Mouse (Mus musculus): ENCODE measurements around the gene Ikzf2. TPM values are rescaled to one million over a fixed set of nuclear protein-coding genes. Genes with fewer than 3 reads are reported as not detected.

Ikzf2 gene
- total and polyA plus RNA-seq, 2 experiments from 2014 or later: 1.8 to 7.3 TPM

DNA sequence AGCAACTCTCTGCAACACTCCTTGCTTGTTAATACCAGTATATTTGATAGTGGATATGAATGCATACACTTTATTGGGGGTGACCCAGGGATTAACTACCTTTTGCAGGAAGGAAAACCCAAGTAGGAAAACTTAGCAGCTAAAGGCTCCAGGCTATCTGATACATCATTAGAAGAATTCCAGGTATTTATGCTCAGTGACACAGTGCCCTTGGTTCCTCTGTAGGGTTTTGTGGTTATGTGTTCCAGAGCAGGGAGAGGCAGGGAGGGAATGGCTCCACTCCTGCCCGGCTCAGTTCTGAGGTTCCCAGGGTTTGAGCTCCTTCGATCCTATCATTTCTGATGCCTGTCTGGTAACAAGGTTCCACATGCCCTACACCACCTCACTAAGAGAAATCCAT, 165.4 kb downstream of the Ikzf2 start:
- WGBS: 96% methylated on average over 2 of the region's 2 CpGs
- Histone ChIP-seq H3K4me1 (ENCODE audit: insufficient read depth) (no peaks in the 10 kb centered on the region), H3K4me3 (ENCODE audit: low read depth, low read length) (no peak overlapping the region), H3K27me3 (ENCODE audit: insufficient read depth, low read length) (no peaks in the 10 kb centered on the region), H3K27ac (ENCODE audit: low read depth, low read length) (no peak overlapping the region), H3K36me3 (ENCODE audit: insufficient read depth) (no peaks in the 10 kb centered on the region), H3K9ac (no peak overlapping the region), H3K4me2 (ENCODE audit: low read depth) (no peak overlapping the region), H3K9me3 (ENCODE audit: low read length) (no peaks in the 10 kb centered on the region)
- no peak for DNase-seq
- ATAC-seq: no peak
- TF ChIP-seq CTCF (IDR thresholded peaks at IDR 0.05; ENCODE audit: low read depth): no peak

DNA sequence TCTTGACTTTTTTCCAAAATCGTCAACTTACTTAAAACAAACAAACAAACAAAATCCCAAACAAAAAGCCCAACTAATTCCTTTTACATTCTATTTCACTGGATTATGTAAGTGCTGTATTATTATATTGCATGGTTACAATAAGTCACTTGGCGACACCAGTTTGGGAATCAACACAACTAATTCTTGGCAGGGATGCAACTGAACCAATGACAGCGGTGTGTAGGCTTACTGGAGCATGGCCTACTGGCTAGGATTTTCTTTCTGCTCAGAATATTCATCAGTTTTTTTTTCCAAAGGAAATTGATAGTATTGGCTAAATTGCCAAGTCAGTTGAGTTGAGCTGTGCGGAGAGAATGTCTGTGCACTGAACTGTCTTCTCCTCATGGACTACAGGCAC, 167.7 kb downstream of the Ikzf2 start:
- Histone ChIP-seq H3K36me3 (ENCODE audit: insufficient read depth) (no peaks in the 10 kb centered on the region), H3K4me2 (ENCODE audit: low read depth) (no peak overlapping the region), H3K9me3 (ENCODE audit: low read length) (no peaks in the 10 kb centered on the region), H3K27me3 (ENCODE audit: insufficient read depth, low read length) (no peaks in the 10 kb centered on the region), H3K9ac (no peak overlapping the region), H3K27ac (ENCODE audit: low read depth, low read length) (no peak overlapping the region), H3K4me3 (ENCODE audit: low read depth, low read length) (no peak overlapping the region), H3K4me1 (ENCODE audit: insufficient read depth) (no peaks in the 10 kb centered on the region)
- 69% methylated on average over 4 of the region's 4 CpGs for WGBS
- no peak for TF ChIP-seq CTCF (IDR thresholded peaks at IDR 0.05; ENCODE audit: low read depth)
- DNase-seq: peak; percentile 6
- no peak for ATAC-seq

DNA sequence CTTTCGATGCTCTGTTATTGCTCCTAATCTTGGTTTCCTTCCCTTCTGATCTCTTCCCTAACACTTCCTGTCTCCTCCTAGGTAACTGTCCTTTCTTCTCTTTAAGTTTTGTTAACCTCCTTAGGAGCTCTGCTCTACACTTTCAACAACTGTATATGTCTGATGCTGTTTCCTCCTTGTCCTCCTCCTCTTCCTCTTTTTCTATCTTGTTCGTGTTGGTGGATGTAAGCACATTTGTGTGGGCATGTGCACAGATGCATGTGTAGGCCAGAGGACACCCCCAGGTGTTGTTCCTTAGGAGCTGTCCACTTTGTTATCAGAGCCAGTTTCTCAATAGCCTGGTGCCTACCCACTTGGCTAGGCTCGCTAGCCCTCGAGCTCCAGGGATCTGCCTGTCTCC, 169.0 kb downstream of the Ikzf2 start:
- no peak overlapping the region for H3K27ac ChIP-seq (ENCODE audit: low read depth, low read length)
- no peak for ATAC-seq
- no peak overlapping the region for H3K9ac ChIP-seq
- 85% methylated on average over 4 of the region's 4 CpGs for WGBS
- TF ChIP-seq CTCF (IDR thresholded peaks at IDR 0.05; ENCODE audit: low read depth): no peak
- H3K4me2 ChIP-seq (ENCODE audit: low read depth): no peak overlapping the region
- no peaks in the 10 kb centered on the region for H3K4me1 ChIP-seq (ENCODE audit: insufficient read depth)
- DNase-seq: no peak
- H3K9me3 ChIP-seq (ENCODE audit: low read length): no peaks in the 10 kb centered on the region
- H3K27me3 ChIP-seq (ENCODE audit: insufficient read depth, low read length): no peaks in the 10 kb centered on the region
- no peaks in the 10 kb centered on the region for H3K36me3 ChIP-seq (ENCODE audit: insufficient read depth)
- no peak overlapping the region for H3K4me3 ChIP-seq (ENCODE audit: low read depth, low read length)

DNA sequence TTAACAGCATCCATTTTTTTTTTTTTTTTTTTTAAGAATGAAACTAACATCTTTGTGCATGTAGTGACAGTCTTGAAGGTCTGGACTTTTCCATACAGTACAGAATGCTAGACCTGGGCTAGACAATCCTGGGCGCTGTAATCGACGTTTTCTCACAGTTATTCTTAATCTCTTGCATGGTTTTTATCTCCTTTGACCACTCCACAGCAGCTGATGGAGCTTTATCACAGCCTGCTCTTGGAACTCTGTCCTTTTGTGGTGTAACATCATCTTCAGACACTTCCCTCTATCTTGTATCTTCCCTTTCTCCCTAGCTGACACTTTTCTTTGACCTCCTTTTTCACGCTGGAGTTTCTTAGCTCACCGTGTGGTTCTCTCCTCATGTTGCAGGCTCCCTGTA, 170.9 kb downstream of the Ikzf2 start:
- TF ChIP-seq CTCF (IDR thresholded peaks at IDR 0.05; ENCODE audit: low read depth): no peak
- no peaks in the 10 kb centered on the region for H3K4me1 ChIP-seq (ENCODE audit: insufficient read depth)
- H3K27ac ChIP-seq (ENCODE audit: low read depth, low read length): no peak overlapping the region
- no peaks in the 10 kb centered on the region for H3K27me3 ChIP-seq (ENCODE audit: insufficient read depth, low read length)
- H3K4me3 ChIP-seq (ENCODE audit: low read depth, low read length): no peak overlapping the region
- H3K36me3 ChIP-seq (ENCODE audit: insufficient read depth): no peaks in the 10 kb centered on the region
- H3K4me2 ChIP-seq (ENCODE audit: low read depth): no peak overlapping the region
- ATAC-seq (no peak), DNase-seq (no peak)
- no peak overlapping the region for H3K9ac ChIP-seq
- no peaks in the 10 kb centered on the region for H3K9me3 ChIP-seq (ENCODE audit: low read length)
- 83% methylated on average over 5 of the region's 5 CpGs for WGBS

DNA sequence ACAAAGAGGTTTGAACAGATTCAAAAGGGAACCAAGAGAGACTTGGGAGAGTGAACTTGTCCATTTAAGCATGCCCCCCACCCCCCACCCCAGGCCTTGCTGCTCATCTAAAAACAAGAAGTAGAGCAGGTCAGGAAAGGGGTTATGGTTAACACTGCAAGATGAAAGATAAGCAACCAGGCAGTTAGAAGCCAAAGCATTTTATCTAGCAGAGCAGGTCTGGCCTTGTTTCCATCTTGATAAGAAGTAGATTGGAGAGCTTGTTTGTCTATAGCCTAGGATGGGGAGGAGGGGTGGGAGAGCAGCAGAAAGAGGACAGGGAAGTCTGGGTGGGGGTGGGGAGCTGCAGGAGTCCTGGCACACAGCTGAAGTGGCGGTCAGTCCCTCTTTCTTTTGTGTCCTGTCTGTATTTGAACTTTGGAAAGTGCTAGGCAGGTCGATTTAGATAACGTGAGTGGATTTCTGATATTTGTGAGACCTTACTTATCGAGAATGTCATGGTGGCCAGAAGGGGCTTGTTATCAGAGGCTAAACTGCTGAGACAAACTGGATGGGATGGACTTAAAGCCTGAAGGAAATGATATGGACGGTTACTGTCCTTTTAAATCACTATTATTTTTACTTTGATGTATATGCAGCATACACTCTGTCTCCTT, 173.3 kb downstream of the Ikzf2 start:
- Histone ChIP-seq H3K9ac (no peak overlapping the region), H3K27ac (ENCODE audit: low read depth, low read length) (no peak overlapping the region), H3K4me3 (ENCODE audit: low read depth, low read length) (no peak overlapping the region), H3K36me3 (ENCODE audit: insufficient read depth) (no peaks in the 10 kb centered on the region), H3K9me3 (ENCODE audit: low read length) (no peaks in the 10 kb centered on the region), H3K4me1 (ENCODE audit: insufficient read depth) (no peaks in the 10 kb centered on the region), H3K27me3 (ENCODE audit: insufficient read depth, low read length) (no peaks in the 10 kb centered on the region), H3K4me2 (ENCODE audit: low read depth) (no peak overlapping the region)
- TF ChIP-seq CTCF (IDR thresholded peaks at IDR 0.05; ENCODE audit: low read depth): no peak
- DNase-seq (no peak), ATAC-seq (no peak)
- WGBS: 48% methylated on average over 5 of the region's 5 CpGs

DNA sequence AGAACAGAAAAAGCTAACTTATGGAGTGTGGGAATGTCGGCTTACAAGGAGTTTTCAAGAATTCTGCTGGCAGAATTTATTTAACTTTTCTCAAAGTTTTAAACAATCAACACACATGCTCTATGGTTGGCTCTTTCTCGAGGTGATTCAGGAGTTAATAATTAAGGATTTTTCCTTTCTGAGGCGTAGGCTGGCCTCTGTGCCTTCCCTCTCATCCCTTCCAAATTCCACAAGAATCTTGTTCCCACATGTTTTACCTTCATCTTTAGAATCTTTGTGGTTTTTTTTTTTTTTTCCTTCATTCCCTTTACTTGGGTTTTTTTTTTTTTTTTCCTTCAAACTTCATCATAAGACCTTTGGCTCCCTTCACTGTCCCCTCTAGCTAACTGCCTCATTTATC, 178.8 kb downstream of the Ikzf2 start:
- no peak for TF ChIP-seq CTCF (IDR thresholded peaks at IDR 0.05; ENCODE audit: low read depth)
- Histone ChIP-seq H3K9ac (no peak overlapping the region), H3K36me3 (ENCODE audit: insufficient read depth) (no peaks in the 10 kb centered on the region)

DNA sequence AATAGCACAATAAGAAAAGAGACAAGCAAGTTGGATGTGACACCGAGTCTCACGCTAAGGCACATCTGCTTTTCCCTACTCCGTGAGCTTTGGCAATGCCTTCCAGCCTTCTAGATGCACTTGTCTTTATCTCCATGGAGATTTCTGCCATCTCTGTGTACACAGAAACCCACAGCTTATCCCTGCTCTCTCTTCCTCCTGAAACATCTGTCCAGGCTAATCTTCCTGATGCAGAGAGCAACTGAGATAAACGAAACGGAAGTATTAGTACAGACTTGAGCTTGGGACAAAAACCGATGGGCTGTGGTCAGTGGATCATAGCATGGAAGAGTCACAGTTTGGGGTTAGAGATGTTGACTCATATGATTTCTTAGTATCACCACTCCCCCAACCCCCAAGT, 179.5 kb downstream of the Ikzf2 start:
- ATAC-seq: no peak
- DNase-seq: no peak
- Histone ChIP-seq H3K9ac (no peak overlapping the region), H3K4me2 (ENCODE audit: low read depth) (no peak overlapping the region), H3K27me3 (ENCODE audit: insufficient read depth, low read length) (no peaks in the 10 kb centered on the region), H3K36me3 (ENCODE audit: insufficient read depth) (no peaks in the 10 kb centered on the region), H3K4me3 (ENCODE audit: low read depth, low read length) (no peak overlapping the region), H3K9me3 (ENCODE audit: low read length) (no peaks in the 10 kb centered on the region), H3K4me1 (ENCODE audit: insufficient read depth) (no peaks in the 10 kb centered on the region), H3K27ac (ENCODE audit: low read depth, low read length) (no peak overlapping the region)
- no peak for TF ChIP-seq CTCF (IDR thresholded peaks at IDR 0.05; ENCODE audit: low read depth)
- whole genome bisulfite sequencing: 85% methylated on average over 6 of the region's 6 CpGs

More for the DNA sequence above, 178.8 kb downstream of the Ikzf2 start:
- Histone ChIP-seq H3K9me3 (ENCODE audit: low read length) (no peaks in the 10 kb centered on the region), H3K27ac (ENCODE audit: low read depth, low read length) (no peak overlapping the region), H3K27me3 (ENCODE audit: insufficient read depth, low read length) (no peaks in the 10 kb centered on the region), H3K4me3 (ENCODE audit: low read depth, low read length) (no peak overlapping the region), H3K4me2 (ENCODE audit: low read depth) (no peak overlapping the region), H3K4me1 (ENCODE audit: insufficient read depth) (no peaks in the 10 kb centered on the region)
- WGBS: 37% methylated on average over 3 of the region's 3 CpGs
- no peak for ATAC-seq
- DNase-seq: no peak

All from forebrain, postnatal 0 days (tissue).